Mouse (Mus musculus) bone marrow macrophage, adult 2 months (primary cell): ENCODE measurements around the gene Zfp872.

Experiments used
- CTCF ChIP-seq: IDR thresholded peaks from 2 replicates; pipeline ENCODE4 v1.5.1; 2012; ENCODE audit warnings: low read depth, mild to moderate bottlenecking, low read length, moderate library complexity
- POLR2A ChIP-seq: IDR thresholded peaks from 2 replicates; pipeline ENCODE4 v1.6.1; 2012; ENCODE audit warnings: mild to moderate bottlenecking, low read depth, low read length, borderline replicate concordance

DNA sequence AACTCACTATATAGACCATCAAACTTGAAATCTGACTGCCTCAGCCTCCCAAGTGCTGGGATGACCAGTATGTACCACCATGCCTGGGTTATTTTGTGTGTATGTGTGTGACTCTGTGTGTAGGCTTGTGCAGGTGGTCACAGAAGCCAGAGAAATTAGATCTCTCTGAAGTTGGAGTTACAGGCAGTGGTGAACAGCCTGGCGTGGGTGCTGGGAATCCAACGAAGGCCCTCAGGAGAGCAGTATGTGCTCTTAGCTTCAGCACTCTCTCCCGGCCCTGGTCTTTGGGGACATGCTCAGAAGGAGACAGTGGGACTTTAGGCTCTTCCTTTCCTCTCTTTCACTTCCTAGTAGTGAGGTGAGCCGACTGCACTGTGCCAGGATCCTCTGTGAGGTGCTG, 15.6 kb upstream of the Zfp872 start:
- TF ChIP-seq POLR2A (no peak), CTCF (no peak)
